Mouse (Mus musculus) kidney, embryonic 14.5 days (tissue): ENCODE data around the gene Chrm5. TPM values are rescaled to one million over a fixed set of nuclear protein-coding genes. Genes with fewer than 3 reads are reported as not detected.

Source experiments
- ATAC-seq: fragments of 200-750 bp; cut with Nextera tagmentation; 2 replicates; pipeline ENCODE4 v1.8.0; 2017; ENCODE audit warnings: moderate number of reproducible peaks, mild to moderate bottlenecking, moderate TSS enrichment, moderate library complexity; ENCODE audit not compliant: low FRiP score, low TSS enrichment
- H3K27ac ChIP-seq: fragments of 300-500 bp; sonication (generic); 2 replicates; pipeline ENCODE4 v1.5.1; 2014; ENCODE audit warnings: low read depth, mild to moderate bottlenecking, low read length, moderate library complexity, mixed read lengths
- H3K27me3 ChIP-seq: fragments of 300-500 bp; sonication (generic); 2 replicates; pipeline ENCODE4 v1.6.1; 2014; ENCODE audit warnings: mild to moderate bottlenecking, low read length; ENCODE audit not compliant: control insufficient read depth, insufficient read depth
- H3K36me3 ChIP-seq: fragments of 300-500 bp; sonication (generic); 2 replicates; pipeline ENCODE4 v1.6.1; 2014; ENCODE audit warnings: low read length, mixed read lengths; ENCODE audit not compliant: control insufficient read depth, insufficient read depth
- H3K4me1 ChIP-seq: fragments of 300-500 bp; sonication (generic); 2 replicates; pipeline ENCODE4 v1.6.1; 2014; ENCODE audit warnings: low read length, mixed read lengths; ENCODE audit not compliant: control insufficient read depth, insufficient read depth
- H3K4me2 ChIP-seq: fragments of 300-500 bp; sonication (generic); replicated peaks from 2 replicates; pipeline ENCODE4 v1.6.1; 2014; ENCODE audit warnings: low read depth, mild to moderate bottlenecking, low read length
- H3K4me3 ChIP-seq: fragments of 300-500 bp; sonication (generic); 2 replicates; pipeline ENCODE4 v1.5.1; 2014; ENCODE audit warnings: mild to moderate bottlenecking, low read length
- H3K9ac ChIP-seq: fragments of 300-500 bp; sonication (generic); 2 replicates; pipeline ENCODE4 v1.6.1; 2014; ENCODE audit warnings: low read depth, mild to moderate bottlenecking, low read length, moderate library complexity
- H3K9me3 ChIP-seq: fragments of 300-500 bp; sonication (generic); 2 replicates; pipeline ENCODE4 v1.6.1; 2016; ENCODE audit warnings: low read length; ENCODE audit not compliant: control insufficient read depth
- WGBS: fragments of 180-500 bp; shearing (Covaris S2); extraction: QIAGEN DNeasy Blood & Tissue Kit; methylation state at CpG from one replicate; pipeline ENCODE4 v1.1.7; 2014; 5-methylcytosine and 5-hydroxymethylcytosine counted together
- polyA plus RNA-seq: library from polyadenylated mRNA; unstranded; fragments of >200 nt; fragmentation: Nextera tagmentation; extraction: Ambion mirVana; gene quantifications from 2 replicates; pipeline ENCODE4 v1.2.1, GENCODE M21; 2014

Gene Chrm5
- polyA plus RNA-seq, 1 experiment from 2014 or later: 0.22 TPM

DNA sequence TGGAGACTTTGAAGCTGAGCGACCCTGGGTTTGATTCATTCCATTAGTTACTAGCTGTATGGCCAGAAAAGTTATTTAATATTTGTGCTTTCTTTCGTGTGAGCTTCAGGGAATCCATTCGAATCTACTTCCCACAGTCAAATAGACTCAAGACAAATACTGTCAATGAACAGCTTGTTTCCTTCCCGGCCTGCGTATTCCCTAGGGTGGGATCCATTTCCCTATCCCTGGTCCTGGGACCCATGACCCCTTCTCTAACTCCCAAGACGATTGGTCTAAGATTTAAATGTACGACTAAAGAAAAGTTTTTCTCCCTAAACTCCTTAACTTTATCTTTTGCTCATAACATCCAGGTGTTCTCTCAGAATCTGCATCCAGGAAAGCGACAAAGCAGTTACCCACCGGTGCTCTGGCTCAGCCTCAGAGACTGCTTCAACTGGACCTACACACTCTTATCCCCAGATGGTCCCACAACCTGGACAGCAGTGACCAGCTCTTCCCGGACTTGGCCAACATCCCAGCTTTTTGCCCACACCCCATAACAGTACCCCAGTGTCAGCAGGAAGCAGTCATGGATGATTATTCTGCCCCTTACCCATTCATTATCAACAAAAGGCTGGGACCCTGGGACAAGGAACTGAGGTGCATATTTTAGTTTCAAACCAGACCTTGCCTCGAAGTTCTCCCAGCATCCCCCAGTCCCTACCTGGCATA, 10.1 kb upstream of the Chrm5 start:
- H3K9ac ChIP-seq: no peak overlapping the region
- H3K4me2 ChIP-seq: no peak overlapping the region
- no peak for ATAC-seq
- no peaks in the 10 kb centered on the region for H3K27me3 ChIP-seq
- H3K36me3 ChIP-seq: no peaks in the 10 kb centered on the region
- 0 out of 2 replicates have a peak, but pooled peaks cover 3% of the 10 kb centered on the region for H3K4me1 ChIP-seq
- no peaks in the 10 kb centered on the region for H3K9me3 ChIP-seq
- no peak overlapping the region for H3K27ac ChIP-seq
- 60% methylated on average over 11 of the region's 11 CpGs for WGBS
- H3K4me3 ChIP-seq: no peak overlapping the region

DNA sequence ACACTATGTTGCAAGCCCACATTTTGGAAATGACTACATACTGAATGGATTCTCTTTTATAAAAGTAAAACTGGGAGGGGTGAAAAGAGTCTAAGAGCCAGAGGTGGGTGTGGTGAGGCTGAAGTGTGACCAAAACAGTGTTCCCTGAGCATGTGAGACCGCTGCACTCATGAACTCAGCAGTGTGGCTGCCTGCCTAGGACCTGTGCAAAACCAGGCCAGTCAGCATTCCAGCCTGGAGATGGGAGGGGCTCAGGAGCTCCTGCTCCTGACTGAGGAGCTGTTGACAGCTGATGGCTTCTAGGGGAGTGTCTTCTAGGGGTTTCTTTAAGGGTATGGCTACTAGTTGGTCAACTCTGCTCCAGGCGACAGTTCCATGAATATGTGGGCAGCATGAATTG, 4.3 kb upstream of the Chrm5 start:
- H3K9me3 ChIP-seq: no peaks in the 10 kb centered on the region
- ATAC-seq: no peak
- H3K4me3 ChIP-seq: no peak overlapping the region
- H3K9ac ChIP-seq: no peak overlapping the region
- H3K27me3 ChIP-seq: no peaks in the 10 kb centered on the region
- no peak overlapping the region for H3K27ac ChIP-seq
- no peak overlapping the region for H3K4me2 ChIP-seq
- H3K4me1 ChIP-seq: no peaks in the 10 kb centered on the region
- WGBS: 63% methylated on average over 2 of the region's 2 CpGs
- H3K36me3 ChIP-seq: no peaks in the 10 kb centered on the region

DNA sequence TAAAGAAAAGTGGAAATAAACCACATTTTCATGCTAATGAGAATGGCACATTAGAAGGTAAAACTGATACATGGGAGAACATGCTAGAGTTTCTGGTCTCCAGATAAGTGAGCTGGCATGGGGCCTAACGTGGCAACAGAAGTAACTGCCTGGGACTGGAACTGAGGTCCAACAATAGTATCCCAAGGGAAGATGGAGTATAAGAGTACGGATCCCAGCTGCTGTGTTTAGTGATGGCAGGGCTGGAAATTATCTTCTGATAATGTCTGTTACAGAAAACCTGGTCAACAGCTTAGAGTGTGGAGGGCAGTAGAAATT, 2.7 kb upstream of the Chrm5 start:
- H3K27ac ChIP-seq: peak overlapping the region; percentile 71; the same call in 1 of the 2 replicates
- H3K27me3 ChIP-seq: no peaks in the 10 kb centered on the region
- no peak overlapping the region for H3K4me3 ChIP-seq
- no peaks in the 10 kb centered on the region for H3K4me1 ChIP-seq
- H3K4me2 ChIP-seq: no peak overlapping the region
- no peaks in the 10 kb centered on the region for H3K36me3 ChIP-seq
- 55% methylated on average over 2 of the region's 2 CpGs for WGBS
- no peak for ATAC-seq
- H3K9ac ChIP-seq: no peak overlapping the region
- no peaks in the 10 kb centered on the region for H3K9me3 ChIP-seq

DNA sequence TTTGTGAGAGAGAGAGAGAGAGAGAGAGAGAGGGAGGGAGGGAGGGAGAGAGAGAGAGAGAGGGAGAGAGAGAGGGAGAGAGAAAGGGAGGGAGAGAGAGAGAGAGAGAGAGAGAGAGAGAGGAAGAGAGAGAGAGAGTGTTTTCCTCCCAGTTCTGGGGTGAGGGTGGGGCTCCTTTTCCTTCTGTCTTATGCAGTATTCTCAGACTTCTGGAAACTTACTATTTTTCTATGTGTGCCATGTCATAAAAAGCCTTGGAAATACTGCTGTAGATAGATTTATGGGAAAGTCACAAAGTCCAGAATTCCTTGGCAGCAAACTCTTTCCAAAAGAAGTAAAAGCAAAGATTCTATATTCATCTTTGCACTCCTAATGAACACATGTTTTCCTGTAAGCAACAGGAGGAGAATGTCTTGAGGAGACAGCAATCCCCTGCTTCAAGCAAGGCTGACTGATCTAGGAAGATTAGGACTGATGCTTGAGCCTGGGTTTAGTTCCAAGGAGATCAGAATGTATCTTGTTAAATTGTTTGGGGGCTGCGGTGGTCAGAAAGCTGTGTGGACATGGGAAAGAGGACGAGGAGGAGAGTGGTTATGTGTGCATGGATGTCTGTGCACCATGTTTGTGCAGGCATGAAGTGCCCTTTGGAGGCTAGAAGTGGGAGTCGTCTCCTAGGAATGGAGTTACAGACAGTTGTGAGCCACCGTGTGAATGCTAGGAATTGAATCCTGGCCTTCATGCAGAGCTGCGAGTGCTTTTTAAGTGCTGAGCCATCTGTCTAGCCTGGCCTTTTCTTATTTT, 2.2 kb upstream of the Chrm5 start:
- Histone ChIP-seq H3K4me3 (no peak overlapping the region), H3K4me2 (no peak overlapping the region), H3K36me3 (no peaks in the 10 kb centered on the region), H3K9ac (no peak overlapping the region), H3K27me3 (no peaks in the 10 kb centered on the region), H3K4me1 (no peaks in the 10 kb centered on the region), H3K27ac (peak overlapping the region; percentile 71; the same call in 1 of the 2 replicates), H3K9me3 (no peaks in the 10 kb centered on the region)
- WGBS: 56% methylated on average over 5 of the region's 5 CpGs
- ATAC-seq: peak; percentile 57; the same call in 1 of the 2 replicates

DNA sequence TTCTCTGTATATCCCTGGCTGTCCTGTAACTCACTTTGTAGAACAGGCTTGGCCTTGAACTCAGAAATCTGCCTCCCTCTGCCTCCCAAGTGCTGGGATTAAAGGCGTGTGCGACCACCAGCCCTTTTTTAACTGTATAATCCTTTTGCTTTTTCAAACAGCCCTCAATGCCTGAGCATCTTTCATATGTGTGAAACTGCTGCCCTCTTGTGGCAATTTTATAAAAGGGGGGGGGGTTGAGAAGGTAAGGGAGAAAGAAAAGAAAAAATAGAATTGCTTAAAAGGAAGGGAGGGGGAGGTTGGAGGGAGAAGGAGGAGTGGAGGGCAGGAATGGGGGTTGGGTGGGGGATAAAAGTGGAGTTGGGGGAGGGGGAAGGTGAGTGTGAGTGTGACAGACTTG, 995 bp upstream of the Chrm5 start:
- no peak overlapping the region for H3K4me3 ChIP-seq
- peak; percentile 39; the same call in 1 of the 2 replicates for ATAC-seq
- H3K4me1 ChIP-seq: no peaks in the 10 kb centered on the region
- 2% methylated on average over 2 of the region's 2 CpGs for WGBS
- H3K27me3 ChIP-seq: no peaks in the 10 kb centered on the region
- H3K27ac ChIP-seq: peak overlapping the region; percentile 37; the same call in 1 of the 2 replicates
- H3K4me2 ChIP-seq: no peak overlapping the region
- H3K9me3 ChIP-seq: no peaks in the 10 kb centered on the region
- no peaks in the 10 kb centered on the region for H3K36me3 ChIP-seq
- H3K9ac ChIP-seq: no peak overlapping the region

DNA sequence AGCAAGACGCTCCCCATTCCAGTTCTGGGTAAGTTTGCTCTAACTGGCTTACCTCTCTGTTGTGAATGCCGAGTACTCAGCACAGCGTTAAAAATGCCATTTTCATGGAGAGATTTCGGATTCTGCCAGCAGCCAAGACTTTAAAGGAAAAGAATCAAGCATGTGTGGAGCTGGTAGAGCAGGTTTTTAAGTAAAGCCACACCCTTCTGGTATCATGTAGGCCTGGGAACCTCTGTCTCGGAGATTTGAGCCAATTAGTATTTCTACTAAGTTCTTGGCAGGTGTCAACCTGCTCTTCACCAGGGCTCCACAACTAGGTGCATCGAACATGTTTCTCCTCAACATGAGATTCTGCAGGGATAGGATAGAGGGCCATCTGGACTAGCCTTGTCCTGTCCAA, 4.0 kb downstream of the Chrm5 start:
- no peaks in the 10 kb centered on the region for H3K36me3 ChIP-seq
- H3K4me2 ChIP-seq: no peak overlapping the region
- H3K9ac ChIP-seq: no peak overlapping the region
- no peaks in the 10 kb centered on the region for H3K27me3 ChIP-seq
- H3K4me3 ChIP-seq: no peak overlapping the region
- H3K27ac ChIP-seq: no peak overlapping the region
- no peaks in the 10 kb centered on the region for H3K4me1 ChIP-seq
- no peaks in the 10 kb centered on the region for H3K9me3 ChIP-seq
- WGBS: 80% methylated on average over 6 of the region's 6 CpGs
- ATAC-seq: no peak

DNA sequence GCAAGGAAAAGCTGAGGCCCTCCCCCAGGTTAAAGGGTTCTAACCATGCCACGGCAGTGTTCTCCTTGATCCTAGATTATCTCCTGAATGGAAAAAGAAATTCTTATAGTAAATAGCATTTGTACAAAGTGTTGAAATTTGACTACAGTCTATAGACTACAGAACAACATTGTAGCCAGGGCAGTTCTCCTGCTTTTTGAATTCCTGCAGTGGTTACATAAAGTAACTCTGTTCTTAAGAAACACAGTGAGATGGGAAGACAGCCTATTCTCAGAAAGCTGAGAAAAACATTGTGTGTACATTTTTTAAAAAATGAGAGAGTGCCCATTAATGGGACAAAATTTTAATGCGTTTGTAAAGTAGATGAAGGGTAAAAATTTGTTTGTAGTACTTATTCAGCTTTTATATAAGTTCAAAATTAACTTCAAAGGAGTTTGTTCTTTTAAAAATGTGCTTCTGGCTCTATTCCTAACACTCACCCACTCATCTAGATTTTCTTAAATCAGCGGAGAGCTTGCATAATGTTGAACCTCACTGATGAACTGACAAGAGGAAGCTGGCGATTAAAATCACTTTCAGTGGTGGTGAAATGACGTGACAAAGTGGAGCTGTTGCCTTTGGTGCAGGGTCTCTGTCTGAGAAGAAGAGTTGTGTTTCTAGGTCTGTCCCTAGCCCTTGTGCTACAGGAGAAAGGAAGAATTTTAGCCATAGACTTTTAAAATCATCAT, 5.4 kb downstream of the Chrm5 start:
- no peak for ATAC-seq
- Histone ChIP-seq H3K27ac (no peak overlapping the region), H3K4me3 (no peak overlapping the region), H3K4me1 (no peaks in the 10 kb centered on the region), H3K36me3 (no peaks in the 10 kb centered on the region), H3K4me2 (no peak overlapping the region), H3K9ac (no peak overlapping the region), H3K27me3 (no peaks in the 10 kb centered on the region), H3K9me3 (no peaks in the 10 kb centered on the region)
- WGBS: 75% methylated on average over 5 of the region's 5 CpGs

DNA sequence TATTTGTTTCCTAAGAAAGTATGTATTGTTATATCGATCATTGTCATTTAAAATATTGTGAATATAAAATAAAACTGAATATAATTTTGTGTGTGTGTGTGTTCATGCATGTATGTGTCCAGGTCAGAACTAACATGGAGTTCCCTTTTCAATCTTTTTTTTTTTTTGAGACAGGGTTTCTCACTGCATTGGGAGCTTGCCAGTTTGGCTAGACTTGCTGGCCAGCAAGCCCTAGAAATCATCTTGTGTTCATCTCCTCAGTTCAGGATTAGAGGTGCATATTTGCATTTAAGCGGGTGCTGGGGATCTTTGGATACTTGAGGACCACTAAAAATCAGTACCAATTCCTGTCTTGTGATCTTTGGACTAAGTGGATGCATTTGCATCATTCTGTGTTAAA, 8.5 kb downstream of the Chrm5 start:
- Histone ChIP-seq H3K9ac (no peak overlapping the region), H3K27ac (no peak overlapping the region), H3K36me3 (peaks cover 17% of the 10 kb centered on the region), H3K4me1 (no peaks in the 10 kb centered on the region), H3K9me3 (no peaks in the 10 kb centered on the region), H3K4me3 (no peak overlapping the region), H3K27me3 (no peaks in the 10 kb centered on the region), H3K4me2 (no peak overlapping the region)
- no peak for ATAC-seq
- WGBS: 93% methylated on average over 2 of the region's 2 CpGs

DNA sequence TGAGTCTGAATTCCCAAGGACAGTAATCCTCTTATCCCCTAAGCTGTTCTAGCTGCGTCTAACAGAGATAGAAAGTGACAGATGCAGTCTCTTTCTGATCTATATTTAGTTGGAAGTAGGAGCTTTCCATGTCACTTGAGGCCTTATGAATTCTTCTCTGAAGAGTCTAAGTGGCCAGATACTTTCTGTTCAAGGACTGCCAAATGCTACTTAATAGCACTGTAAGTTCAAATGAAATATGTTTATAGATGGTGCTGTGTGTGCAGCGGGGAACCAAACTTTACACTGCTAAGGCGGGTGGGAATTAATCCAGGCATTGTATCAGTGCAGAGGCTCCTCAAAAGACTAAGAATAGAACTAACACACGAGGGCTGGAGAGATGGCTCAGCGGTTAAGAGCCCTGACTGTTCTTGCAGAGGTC, 9.6 kb downstream of the Chrm5 start:
- Histone ChIP-seq H3K9ac (no peak overlapping the region), H3K9me3 (no peaks in the 10 kb centered on the region), H3K27me3 (no peaks in the 10 kb centered on the region), H3K4me2 (no peak overlapping the region), H3K4me3 (no peak overlapping the region), H3K4me1 (no peaks in the 10 kb centered on the region), H3K36me3 (peaks cover 24% of the 10 kb centered on the region), H3K27ac (no peak overlapping the region)
- 85% methylated on average over 5 of the region's 5 CpGs for WGBS
- no peak for ATAC-seq
